Mouse (Mus musculus) liver, adult 2 months (tissue): Measurements from ENCODE around the gene Mmp9.

Experiments used
- CTCF ChIP-seq: fragments of 200-500 bp; IDR thresholded peaks from 2 replicates; pipeline ENCODE4 v1.5.1; 2011; ENCODE audit warnings: low read depth, low read length, control low read depth
- POLR2A ChIP-seq: fragments of 200-500 bp; IDR thresholded peaks from 2 replicates; pipeline ENCODE4 v1.6.1; 2011; ENCODE audit warnings: low read length, control low read depth; ENCODE audit not compliant: insufficient read depth; ENCODE audit errors: extremely low read depth

DNA sequence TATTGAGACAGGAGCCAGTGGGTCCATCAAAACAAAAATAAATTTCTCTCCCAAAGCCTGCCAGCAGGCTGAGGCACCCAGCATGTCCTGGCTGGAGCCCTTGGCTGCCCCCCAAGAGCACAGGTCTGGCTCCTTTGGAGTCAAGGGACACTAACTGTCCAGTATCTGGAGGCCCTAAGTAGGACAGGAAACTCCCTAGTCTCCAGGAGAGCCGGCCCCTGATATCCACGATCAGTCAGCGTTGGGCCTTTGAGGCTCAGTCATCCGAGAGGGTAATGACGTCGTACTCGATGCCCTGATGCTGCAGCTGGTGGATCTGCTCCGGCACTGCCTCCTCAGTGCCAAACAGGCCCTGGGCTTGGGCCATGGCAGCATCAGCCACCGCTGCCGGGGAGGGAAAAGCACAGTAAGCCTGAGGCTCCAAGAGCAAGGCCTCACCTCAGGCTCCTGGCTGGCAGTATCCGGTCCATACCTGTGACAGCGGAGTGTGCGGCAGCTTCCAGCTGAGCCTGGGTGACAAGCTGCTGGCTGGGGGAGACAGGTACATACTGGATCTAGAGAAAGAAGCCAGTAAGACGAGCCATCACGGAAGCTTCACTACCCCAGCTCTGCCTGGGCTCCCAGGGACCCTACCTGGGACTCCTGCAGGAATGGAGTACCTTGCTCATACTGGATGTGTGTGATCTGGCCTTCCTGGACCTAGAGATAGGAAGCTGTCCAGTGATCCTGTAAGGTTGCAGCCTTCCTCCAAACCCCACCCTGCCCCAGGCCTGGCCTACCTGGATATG is 48.5 kb upstream of the Mmp9 start:
- no peak for TF ChIP-seq POLR2A
- no peak for TF ChIP-seq CTCF
